Mouse (Mus musculus) CH12.LX (cell line): ENCODE results near the gene Sec63.

Source experiments
- BHLHE40 ChIP-seq: IDR thresholded peaks from 2 replicates; pipeline ENCODE4 v1.6.1; 2011; ENCODE audit warnings: mild to moderate bottlenecking, low read depth, low read length, improper control_type of control experiment
- CHD1 ChIP-seq: IDR thresholded peaks from 2 replicates; pipeline ENCODE4 v1.6.1; 2012; ENCODE audit warnings: low read depth, low read length, improper control_type of control experiment, inconsistent platforms
- CTCF ChIP-seq, 2 experiments: IDR thresholded peaks in 1 of 2; conservative IDR thresholded peaks in 1 of 2; 2 replicates each; pipeline ENCODE4 v1.5.1; 2011 to 2012; ENCODE audit warnings: low read depth in 2 of 2, low read length in 2 of 2, improper control_type of control experiment in 1 of 2, inconsistent platforms in 1 of 2, mild to moderate bottlenecking in 1 of 2, moderate library complexity in 1 of 2
- EP300 ChIP-seq: IDR thresholded peaks from 2 replicates; pipeline ENCODE4 v1.6.1; 2011; ENCODE audit warnings: low read length, improper control_type of control experiment
- ETS1 ChIP-seq: conservative IDR thresholded peaks from 2 replicates; pipeline ENCODE4 v1.6.1; 2012; ENCODE audit warnings: low read depth, mild to moderate bottlenecking, inconsistent platforms, low read length, improper control_type of control experiment, moderate library complexity
- HCFC1 ChIP-seq: IDR thresholded peaks from 2 replicates; pipeline ENCODE4 v1.6.1; 2012; ENCODE audit warnings: low read depth, mild to moderate bottlenecking, inconsistent platforms, low read length, improper control_type of control experiment
- IRF4 ChIP-seq: IDR thresholded peaks from 2 replicates; pipeline ENCODE4 v1.6.1; 2014; ENCODE audit warnings: low read depth, mild to moderate bottlenecking, inconsistent platforms, low read length, improper control_type of control experiment
- POLR2A ChIP-seq: IDR thresholded peaks from 2 replicates; pipeline ENCODE4 v1.6.1; 2011; ENCODE audit warnings: low read depth, mild to moderate bottlenecking, improper control_type of control experiment, low read length
- TCF12 ChIP-seq: IDR thresholded peaks from 2 replicates; pipeline ENCODE4 v1.6.1; 2014; ENCODE audit warnings: low read depth, mild to moderate bottlenecking, inconsistent platforms, low read length, improper control_type of control experiment
- ZNF384 ChIP-seq: IDR thresholded peaks from 2 replicates; pipeline ENCODE4 v1.6.1; 2012; ENCODE audit warnings: low read depth, low read length, improper control_type of control experiment, inconsistent platforms

- TF ChIP-seq ZNF384 (no peak), CTCF (conservative IDR thresholded peaks at IDR 0.05 in 1 of 2, IDR thresholded peaks at IDR 0.05 in 1 of 2; ENCODE audit: low read depth in 2 of 2, low read length in 2 of 2) (no peak), EP300 (no peak), BHLHE40 (no peak), TCF12 (no peak), ETS1 (no peak), HCFC1 (no peak), CHD1 (no peak), IRF4 (no peak), POLR2A (no peak)
These were observed 1.9 kb downstream of the Sec63 start for GRCm38 (mm10) chr10:42763246-42763645.
